Mouse (Mus musculus): ENCODE measurements around the gene Fscn1.

DNA sequence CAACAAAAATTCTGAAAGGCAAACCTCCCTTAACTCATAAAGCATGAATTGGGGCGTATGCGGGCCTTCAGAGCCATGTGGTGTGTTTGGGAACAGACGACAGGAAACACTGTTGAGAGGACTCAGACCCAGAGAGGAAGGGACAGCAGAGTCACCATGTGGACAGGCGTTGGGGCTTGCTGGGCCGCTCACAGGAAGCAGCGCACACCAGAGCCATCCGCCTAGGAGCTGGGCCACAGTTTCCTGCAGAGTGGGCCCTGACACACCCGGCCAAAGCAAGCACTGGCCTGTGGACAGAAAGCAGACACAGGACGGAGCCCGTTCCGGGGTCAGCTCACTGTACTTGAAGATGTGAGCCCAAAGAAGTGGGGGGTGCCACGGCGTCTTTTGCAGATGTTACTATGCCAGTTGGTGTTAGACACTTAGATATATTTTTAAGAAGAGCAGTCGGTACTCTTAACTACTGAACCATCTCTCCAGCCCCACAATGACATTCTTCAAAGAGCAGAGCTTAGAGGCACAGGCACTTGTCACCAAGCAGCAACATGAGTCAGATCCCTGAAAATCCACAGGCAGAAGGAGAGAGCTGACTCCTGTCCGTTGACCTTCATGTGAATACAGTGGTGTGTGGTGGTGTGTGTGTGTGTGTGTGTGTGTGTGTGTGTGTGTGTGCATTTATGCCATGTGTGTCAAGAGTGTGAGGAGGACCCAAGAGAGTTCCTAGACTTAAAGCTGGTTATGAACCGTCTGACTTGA, 22.1 kb downstream of the Fscn1 start:
- TF ChIP-seq CTCF (IDR thresholded peaks at IDR 0.05; ENCODE audit: extremely low read depth, insufficient read depth, insufficient read length, insufficient replicate concordance) (no peak), POLR2A (IDR thresholded peaks at IDR 0.05; ENCODE audit: low read depth, low read length) (no peak)

Data from spleen, adult 2 months (tissue).